Mouse (Mus musculus) liver, embryonic 14.5 days (tissue): ENCODE results near the gene Nbr1. TPM values are rescaled to one million over a fixed set of nuclear protein-coding genes. Genes with fewer than 3 reads are reported as not detected.
A peak's percentile ranks its signal among the peaks of the same experiment; 100 is the strongest.

Experiments used
- ATAC-seq: fragments of 200-750 bp; cut with Nextera tagmentation; 2 replicates; pipeline ENCODE4 v1.8.0; 2017; ENCODE audit warnings: moderate number of reproducible peaks, mild to moderate bottlenecking, moderate library complexity; ENCODE audit not compliant: insufficient read depth
- DNase-seq, 3 experiments: peaks; one replicate each; pipeline ENCODE4 v3.0.0-alpha.2; 2012 to 2013; ENCODE audit warnings: low read depth in 3 of 3, low spot score in 3 of 3
- H3K27ac ChIP-seq: fragments of 300-500 bp; sonication (generic); 2 replicates; pipeline ENCODE4 v1.5.1; 2014; ENCODE audit warnings: moderate library complexity, mild to moderate bottlenecking, control low read depth, inconsistent platforms
- H3K27me3 ChIP-seq: fragments of 300-500 bp; sonication (generic); 2 replicates; pipeline ENCODE4 v1.6.1; 2014; ENCODE audit warnings: mild to moderate bottlenecking, low read length, moderate library complexity; ENCODE audit not compliant: control insufficient read depth, insufficient read depth
- H3K36me3 ChIP-seq: fragments of 300-500 bp; sonication (generic); replicated peaks from 2 replicates; pipeline ENCODE4 v1.6.1; 2014; ENCODE audit warnings: low read depth; ENCODE audit not compliant: control insufficient read depth, insufficient read depth
- H3K4me1 ChIP-seq, 2 experiments: fragments of 200-500 bp in 1 of 2; fragments of 300-500 bp in 1 of 2; sonication (generic) in 1 of 2; replicated peaks; 2 replicates each; pipeline ENCODE4 v1.6.1; 2012 to 2014; ENCODE audit warnings: antibody characterized with exemption in 1 of 2, inconsistent platforms in 1 of 2, low read length in 1 of 2; ENCODE audit not compliant: control insufficient read depth in 2 of 2, insufficient read depth in 2 of 2
- H3K4me2 ChIP-seq: fragments of 300-500 bp; sonication (generic); 2 replicates; pipeline ENCODE4 v1.6.1; 2014; ENCODE audit warnings: low read depth, mild to moderate bottlenecking, control low read depth, moderate library complexity
- H3K4me3 ChIP-seq, 2 experiments: fragments of 200-500 bp in 1 of 2; fragments of 300-500 bp in 1 of 2; sonication (generic) in 1 of 2; 2 replicates each; pipeline ENCODE4 v1.5.1; 2012 to 2014; ENCODE audit warnings: low read depth in 2 of 2, low read length in 2 of 2, mild to moderate bottlenecking in 2 of 2, control low read depth in 1 of 2, inconsistent platforms in 1 of 2, moderate library complexity in 1 of 2; ENCODE audit not compliant: insufficient read depth in 1 of 2
- H3K9ac ChIP-seq: fragments of 300-500 bp; sonication (generic); replicated peaks from 2 replicates; pipeline ENCODE4 v1.6.1; 2014; ENCODE audit warnings: mild to moderate bottlenecking, control low read depth, moderate library complexity
- H3K9me3 ChIP-seq: fragments of 300-500 bp; sonication (generic); 2 replicates; pipeline ENCODE4 v1.6.1; 2016; ENCODE audit warnings: low read length, mixed read lengths; ENCODE audit not compliant: control insufficient read depth
- CTCF ChIP-seq: IDR thresholded peaks from 2 replicates; pipeline ENCODE4 v1.5.1; 2016; ENCODE audit warnings: antibody characterized with exemption, low read depth, control low read depth
- EP300 ChIP-seq: IDR thresholded peaks from 2 replicates; pipeline ENCODE4 v1.6.1; 2016; ENCODE audit warnings: antibody characterized with exemption, low read depth
- WGBS: fragments of 180-500 bp; shearing (Covaris S2); extraction: QIAGEN DNeasy Blood & Tissue Kit; methylation state at CpG from one replicate; pipeline ENCODE4 v1.1.7; 2014; ENCODE audit not compliant: insufficient replicate concordance; 5-methylcytosine and 5-hydroxymethylcytosine counted together
- polyA plus RNA-seq, 2 experiments: library from polyadenylated mRNA; depleted of rRNA in 1 of 2; stranded (reverse) in 1 of 2; unstranded in 1 of 2; fragments of >200 nt; fragmentation: Nextera tagmentation in 1 of 2; extraction: Ambion mirVana in 1 of 2; gene quantifications; 2 replicates each; pipeline versions ENCODE4 v1.2.1 to v1.2.3; 2012 to 2014

Nbr1 gene
- polyA plus RNA-seq, 2 experiments: 24.9 to 28.9 TPM

DNA sequence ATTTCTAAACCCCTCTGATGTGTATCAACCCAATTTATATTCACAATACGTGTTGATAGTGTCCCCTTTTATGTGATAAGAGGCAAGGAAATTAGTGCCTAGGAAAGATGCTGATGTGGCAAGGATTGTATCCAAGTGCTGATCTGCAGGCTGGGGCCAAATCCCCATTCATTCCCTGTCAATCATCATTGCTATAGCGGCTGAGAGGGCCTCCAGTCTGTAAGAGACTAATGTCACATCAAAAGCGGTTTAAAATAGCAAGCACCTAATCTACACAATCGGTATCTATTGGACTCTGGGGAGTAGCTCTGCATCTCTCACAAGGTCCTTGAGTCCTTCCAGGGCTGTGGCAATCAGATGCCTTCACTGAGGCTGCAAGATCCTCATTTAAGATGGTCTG, 62.2 kb downstream of the Nbr1 start:
- 56% methylated on average over 4 of the region's 4 CpGs for WGBS
- no peaks in the 10 kb centered on the region for H3K27me3 ChIP-seq
- H3K4me1 ChIP-seq: peaks cover 35 to 49% of the 10 kb centered on the region in 2 experiments
- no peak overlapping the region for H3K4me2 ChIP-seq
- no peak overlapping the region for H3K9ac ChIP-seq
- H3K36me3 ChIP-seq: no peaks in the 10 kb centered on the region
- H3K4me3 ChIP-seq: no peak overlapping the region
- no peaks in the 10 kb centered on the region for H3K9me3 ChIP-seq
- H3K27ac ChIP-seq: no peak overlapping the region
- no peak for ATAC-seq
- TF ChIP-seq CTCF (no peak), EP300 (no peak)
- no peak for DNase-seq

DNA sequence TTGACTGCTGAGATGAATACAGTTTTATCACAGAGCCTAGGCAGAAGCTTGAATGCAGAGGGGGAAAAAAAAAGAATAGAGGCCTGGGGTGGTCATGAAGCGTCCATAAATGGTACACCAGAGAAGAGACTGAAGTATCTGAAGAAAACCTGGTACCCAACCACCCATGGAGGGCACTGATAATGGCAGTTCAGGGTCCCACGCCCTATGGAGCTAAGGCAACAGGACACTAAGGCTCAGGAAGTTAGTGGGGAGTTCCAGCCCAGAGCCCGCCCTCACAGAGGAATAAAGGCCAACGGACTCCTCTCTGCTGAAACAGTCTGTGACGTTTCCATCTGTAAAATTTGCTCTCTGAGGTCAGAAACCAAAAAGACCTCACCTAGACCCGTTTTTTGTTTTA, 63.4 kb downstream of the Nbr1 start:
- WGBS: 20% methylated on average over 6 of the region's 6 CpGs
- H3K9ac ChIP-seq: no peak overlapping the region; the same call in 1 of the 2 replicates

GRCm38 (mm10) chr11:101616104-101616503, 64.2 kb downstream of the Nbr1 start:
- Histone ChIP-seq H3K9ac (no peak overlapping the region; the same call in 1 of the 2 replicates), H3K4me3 (no peak overlapping the region), H3K4me1 (peaks cover 35 to 43% of the 10 kb centered on the region in 2 experiments), H3K4me2 (peak overlapping the region; percentile 23), H3K9me3 (no peaks in the 10 kb centered on the region), H3K27ac (peak overlapping the region; percentile 48), H3K27me3 (no peaks in the 10 kb centered on the region), H3K36me3 (no peaks in the 10 kb centered on the region)
- ATAC-seq: peak; percentile 59
- TF ChIP-seq CTCF (no peak), EP300 (no peak)
- WGBS: 43% methylated on average over 8 of the region's 8 CpGs
- peak in 1 of 3 experiments; percentile 24 for DNase-seq

More for the DNA sequence above, 63.4 kb downstream of the Nbr1 start:
- H3K4me3 ChIP-seq: no peak overlapping the region
- H3K4me1 ChIP-seq: peaks cover 35 to 48% of the 10 kb centered on the region in 2 experiments
- no peaks in the 10 kb centered on the region for H3K36me3 ChIP-seq
- peak in 1 of 3 experiments; percentile 47 for DNase-seq
- peak overlapping the region; percentile 48 for H3K27ac ChIP-seq
- peak; percentile 78 for ATAC-seq
- H3K27me3 ChIP-seq: no peaks in the 10 kb centered on the region
- TF ChIP-seq CTCF: no peak
- TF ChIP-seq EP300: peak; percentile 47
- peak overlapping the region; percentile 23 for H3K4me2 ChIP-seq
- H3K9me3 ChIP-seq: no peaks in the 10 kb centered on the region

DNA sequence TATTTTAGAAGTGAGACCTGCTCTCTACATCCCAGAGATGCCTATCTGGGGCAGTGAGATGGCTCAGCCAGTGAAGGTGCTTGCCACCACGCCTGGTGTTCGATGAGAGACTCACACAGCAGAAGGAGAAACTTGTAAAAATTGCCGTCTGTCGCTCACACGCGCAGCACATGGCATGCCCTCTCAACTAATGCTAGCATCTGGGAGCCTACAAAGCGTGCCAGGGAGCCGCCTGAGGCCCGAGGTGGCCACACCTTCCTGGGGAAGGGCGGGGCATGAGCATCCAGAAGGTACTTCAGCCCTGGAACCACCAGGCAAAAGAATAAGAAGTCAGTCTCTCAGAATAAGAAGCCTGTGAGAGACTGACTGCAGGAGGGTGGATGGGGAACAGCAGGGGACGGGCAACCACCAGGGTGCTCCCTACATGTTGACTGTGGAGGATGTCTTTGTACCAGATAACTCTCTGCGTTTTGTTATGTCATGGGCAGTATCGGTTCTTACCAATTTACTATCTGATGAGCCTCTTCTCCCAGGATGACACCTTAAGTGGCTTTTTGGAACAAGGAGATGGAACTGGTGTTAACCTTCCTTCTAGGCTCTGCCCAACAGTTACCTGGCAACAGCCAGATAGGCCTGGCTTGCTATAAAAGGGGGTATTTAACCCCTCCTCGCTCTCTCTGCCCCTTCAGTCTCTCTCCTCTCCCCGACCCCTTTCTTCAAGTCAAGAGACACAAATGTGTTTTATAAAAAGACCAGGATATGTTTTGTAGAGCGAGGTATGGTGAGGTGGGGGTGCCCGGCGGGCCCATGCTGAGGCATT, 65.2 kb downstream of the Nbr1 start:
- Histone ChIP-seq H3K4me3 (no peak overlapping the region), H3K9ac (0 out of 2 replicates have a peak overlapping the region, but pooled peaks have one; percentile 9), H3K36me3 (no peaks in the 10 kb centered on the region), H3K27me3 (no peaks in the 10 kb centered on the region), H3K9me3 (no peaks in the 10 kb centered on the region), H3K27ac (peak overlapping the region; percentile 31), H3K4me1 (peaks cover 35 to 43% of the 10 kb centered on the region in 2 experiments), H3K4me2 (peak overlapping the region; percentile 13)
- ATAC-seq: peak; percentile 34; the same call in 1 of the 2 replicates
- peak in 1 of 3 experiments; percentile 41 for DNase-seq
- TF ChIP-seq CTCF (0 out of 2 replicates have a peak, but pooled peaks have one; percentile 29), EP300 (no peak)
- 29% methylated on average over 18 of the region's 18 CpGs for WGBS

DNA sequence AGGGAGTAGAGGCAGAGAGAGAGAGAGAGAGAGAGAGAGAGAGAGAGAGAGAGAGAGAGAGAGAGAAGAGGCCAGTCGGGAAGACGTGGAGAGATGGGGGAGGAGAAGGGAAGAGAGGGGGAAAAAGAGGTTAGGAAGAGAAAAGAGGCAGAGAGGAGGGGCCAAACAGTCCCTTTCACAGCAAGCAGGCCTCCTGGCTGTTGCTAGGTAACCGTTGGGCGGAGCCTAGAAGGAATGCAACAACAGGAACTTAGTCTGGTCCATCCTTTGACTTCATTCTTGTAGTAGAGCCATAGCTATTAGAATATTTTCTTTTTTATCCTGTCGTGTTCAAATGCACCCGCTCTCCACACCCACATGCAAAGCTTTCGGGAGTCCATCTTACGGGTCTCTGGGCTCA, 65.9 kb downstream of the Nbr1 start:
- 15% methylated on average over 8 of the region's 8 CpGs for WGBS
- no peak overlapping the region for H3K9ac ChIP-seq

More for the DNA sequence above, 65.9 kb downstream of the Nbr1 start:
- peak overlapping the region; percentile 13; the same call in 1 of the 2 replicates for H3K4me2 ChIP-seq
- no peaks in the 10 kb centered on the region for H3K9me3 ChIP-seq
- no peak overlapping the region; the same call in 1 of the 2 replicates for H3K27ac ChIP-seq
- ATAC-seq (no peak), DNase-seq (peak in 2 of 3 experiments; percentile 67 to 68)
- no peaks in the 10 kb centered on the region for H3K27me3 ChIP-seq
- H3K36me3 ChIP-seq: no peaks in the 10 kb centered on the region
- H3K4me1 ChIP-seq: peaks cover 35 to 43% of the 10 kb centered on the region in 2 experiments
- no peak for TF ChIP-seq CTCF
- TF ChIP-seq EP300: no peak
- H3K4me3 ChIP-seq: no peak overlapping the region
